Mouse (Mus musculus) adrenal gland, postnatal 4 days (tissue): ENCODE measurements around the gene Gm20379. TPM values are rescaled to one million over a fixed set of nuclear protein-coding genes. Genes with fewer than 3 reads are reported as not detected.

Experiments
- DNase-seq, 2 experiments: peaks; one replicate each; pipeline ENCODE4 v3.0.0; 2021 to 2022; ENCODE audit warnings: low spot score in 2 of 2, mixed read lengths in 2 of 2
- long read RNA-seq, 2 experiments: library from polyadenylated mRNA; stranded (forward); transcript quantifications; one replicate each; pipeline ENCODE4 v2.0.0; 2021
- total RNA-seq, 2 experiments: library from RNA; stranded (reverse); gene quantifications; 2 replicates each; pipeline ENCODE4 v1.2.3; 2021

Gm20379 gene
- not detected for total RNA-seq
- long read RNA-seq, experiment 1: 0 reads
- long read RNA-seq, experiment 2: 0 reads

DNA sequence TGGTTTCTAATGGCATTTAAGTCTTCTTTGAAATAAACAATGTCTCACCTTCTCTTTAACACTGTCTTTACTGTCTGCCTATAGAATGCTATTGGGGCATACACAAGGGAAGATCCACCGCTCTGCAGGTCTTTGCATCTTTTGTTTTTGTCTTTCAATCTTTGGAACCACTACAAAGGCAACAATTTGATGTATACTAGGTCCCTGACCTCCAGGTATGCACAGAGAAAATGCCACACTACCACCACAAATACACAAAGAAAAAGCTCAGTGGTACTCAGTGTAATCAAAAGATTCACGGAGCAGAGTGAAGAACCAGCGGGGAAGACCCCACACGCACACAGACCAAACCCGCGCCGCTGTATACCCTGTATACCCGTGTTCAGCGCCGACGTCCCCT lies at the start of gene Gm20379:
Gm20379 (plus strand) TSS at position 301 of the 400 bp plus-strand sequence.
- no peak for DNase-seq

DNA sequence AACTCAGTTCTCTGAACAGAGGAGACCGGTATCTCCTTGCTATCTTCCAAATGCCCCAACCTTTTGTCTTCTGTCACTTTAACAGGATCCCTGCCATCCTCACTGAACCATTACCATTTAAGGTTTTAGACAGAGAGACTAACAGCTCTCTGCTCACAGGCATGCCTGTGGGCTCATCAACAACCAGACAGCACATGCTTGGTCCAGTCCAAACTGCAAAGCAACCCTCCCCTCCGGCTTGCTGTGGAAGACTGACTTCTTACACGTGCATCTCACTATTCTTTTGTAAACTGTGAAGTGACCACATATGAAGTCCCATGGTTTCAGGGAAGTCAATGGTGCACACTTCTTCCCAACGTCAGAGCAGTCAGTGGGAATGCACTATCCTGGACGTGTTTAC lies 44.5 kb upstream of the Gm20379 start:
- no peak for DNase-seq

DNA sequence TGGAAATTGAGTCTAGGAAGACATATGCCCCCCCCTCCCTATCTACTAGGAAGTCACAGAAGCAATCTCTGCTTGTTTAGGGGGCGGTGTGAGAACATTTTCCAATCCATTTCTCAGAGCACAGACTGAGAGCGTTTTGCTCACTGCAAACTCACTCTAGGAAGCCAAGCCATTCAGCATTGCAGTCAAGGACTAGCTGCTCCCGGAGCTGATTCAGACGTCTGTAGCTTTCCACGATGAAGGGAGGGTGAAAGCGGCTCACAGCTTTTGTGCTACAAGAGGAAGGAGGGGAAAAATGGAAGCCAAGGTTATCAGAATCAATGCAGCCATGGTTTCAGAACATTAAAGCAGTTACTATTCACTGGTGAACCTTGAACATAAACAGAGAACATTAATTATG lies 42.2 kb upstream of the Gm20379 start:
- DNase-seq: no peak

DNA sequence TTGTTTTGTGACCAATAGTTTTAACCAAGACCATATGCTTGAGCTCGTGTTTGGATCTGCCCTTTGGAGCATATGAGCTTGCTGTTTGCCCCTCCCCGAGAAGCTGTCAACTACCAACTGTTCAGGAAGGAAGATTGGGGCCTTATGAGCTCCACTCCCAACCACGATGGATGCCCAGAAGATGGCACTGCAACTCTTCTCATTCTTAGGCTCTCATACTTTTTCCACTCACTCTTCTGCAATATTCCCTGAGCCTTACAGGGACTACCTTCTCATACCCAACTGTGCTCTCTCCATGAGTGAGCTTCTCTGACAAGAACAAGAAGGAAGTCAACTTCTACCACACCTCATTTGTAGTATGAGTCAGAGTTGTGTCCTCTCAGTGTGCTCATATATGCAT lies 38.7 kb upstream of the Gm20379 start:
- no peak for DNase-seq

DNA sequence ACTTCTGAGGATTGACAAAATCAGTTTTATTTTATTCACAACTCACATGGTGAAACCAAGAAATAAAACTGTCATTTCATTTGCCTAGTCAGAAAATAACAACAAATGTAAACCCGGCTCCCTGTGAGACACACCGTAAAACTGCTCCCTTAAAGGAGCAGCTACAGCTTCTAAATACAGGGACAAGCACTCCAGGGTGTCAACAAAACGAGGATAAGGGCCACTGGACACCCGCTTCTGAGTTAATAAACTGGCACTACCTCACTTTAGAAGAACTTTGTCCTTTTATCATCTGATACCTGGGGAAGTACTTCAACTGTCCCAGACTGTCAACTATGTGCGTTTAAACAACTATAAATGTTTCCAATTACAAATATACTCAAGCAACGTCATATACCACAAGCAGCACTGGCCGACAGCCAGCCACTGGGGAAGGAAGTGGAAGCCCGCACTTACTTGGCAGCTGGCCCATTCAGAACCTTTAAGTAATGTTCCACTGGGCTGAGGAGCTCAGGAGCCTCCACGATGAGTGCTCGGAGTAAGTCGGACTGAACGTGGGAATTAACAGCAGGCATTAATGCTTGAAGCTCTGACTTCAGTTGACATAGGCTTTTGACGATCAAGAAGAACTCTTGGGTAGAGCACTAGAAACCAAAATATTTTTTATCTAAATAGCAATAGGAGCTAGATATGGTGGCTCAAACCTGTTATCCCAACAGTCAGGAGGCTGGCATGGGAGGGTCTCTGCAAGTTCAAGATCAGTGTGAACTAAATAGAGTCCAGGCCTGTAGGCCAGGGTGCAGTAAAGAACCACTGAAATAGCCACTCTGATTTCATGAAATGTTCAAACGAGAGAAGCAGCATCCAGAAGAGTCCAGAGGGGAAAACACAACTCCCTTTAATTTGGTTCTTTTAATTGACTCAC lies 31.2 kb upstream of the Gm20379 start:
- DNase-seq: no peak

DNA sequence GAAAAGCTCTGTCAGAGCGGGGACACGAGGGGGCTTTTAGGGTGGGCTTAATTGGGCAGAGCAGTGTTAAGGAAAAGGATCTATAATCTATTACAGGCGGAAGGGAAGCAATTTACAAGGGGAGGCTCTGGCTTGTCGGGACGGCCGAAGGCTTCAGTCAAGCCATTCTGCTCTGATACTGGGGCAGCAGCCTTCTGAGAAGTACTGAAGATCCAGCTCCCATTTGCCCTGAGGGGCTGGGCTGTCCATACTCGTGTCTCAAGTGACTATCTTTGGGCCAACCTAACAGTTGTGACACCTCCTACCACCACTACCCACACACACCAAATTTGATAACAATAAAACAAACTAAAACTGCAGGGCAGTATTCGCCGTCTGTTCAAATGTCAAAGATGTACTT lies 30.5 kb upstream of the Gm20379 start:
- no peak for DNase-seq

DNA sequence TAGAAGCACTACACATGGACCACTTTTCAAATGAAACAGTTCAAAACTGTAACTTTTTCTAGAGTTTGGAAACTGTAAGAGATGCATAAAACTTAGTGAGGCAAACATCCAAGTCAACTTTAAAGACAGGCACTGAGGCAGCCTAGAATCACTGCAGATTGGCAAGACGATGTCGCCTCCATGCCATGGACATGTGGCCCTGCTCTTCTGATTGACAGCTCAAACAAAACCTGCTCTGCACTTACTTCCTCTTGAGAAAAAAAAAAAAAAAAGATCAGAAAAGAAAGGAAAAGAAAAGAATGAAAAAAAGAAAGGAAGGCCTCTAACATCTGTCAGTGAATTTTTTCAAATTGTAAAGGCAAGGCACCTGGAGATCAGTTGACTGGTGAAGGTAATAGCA lies 28.8 kb upstream of the Gm20379 start:
- no peak for DNase-seq

DNA sequence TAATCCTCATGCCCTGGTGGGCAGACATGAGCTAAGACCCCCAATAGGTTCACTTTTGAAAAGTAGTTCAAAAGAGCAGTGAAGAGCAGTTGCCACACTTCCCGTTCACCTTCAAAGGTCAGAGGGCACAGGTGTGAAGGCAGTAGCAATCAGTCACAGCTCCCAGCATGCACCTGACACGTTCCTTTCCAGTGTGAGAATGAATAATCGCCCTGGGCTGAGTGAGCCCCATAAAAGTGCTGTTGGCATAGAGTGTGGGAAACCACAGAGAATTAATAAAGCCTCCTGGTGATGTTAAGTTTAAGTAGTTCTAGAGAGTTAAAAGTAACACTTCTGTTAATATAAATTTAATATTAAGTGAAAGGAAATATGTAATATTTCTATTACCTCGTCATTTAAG lies 14.2 kb upstream of the Gm20379 start:
- no peak for DNase-seq

DNA sequence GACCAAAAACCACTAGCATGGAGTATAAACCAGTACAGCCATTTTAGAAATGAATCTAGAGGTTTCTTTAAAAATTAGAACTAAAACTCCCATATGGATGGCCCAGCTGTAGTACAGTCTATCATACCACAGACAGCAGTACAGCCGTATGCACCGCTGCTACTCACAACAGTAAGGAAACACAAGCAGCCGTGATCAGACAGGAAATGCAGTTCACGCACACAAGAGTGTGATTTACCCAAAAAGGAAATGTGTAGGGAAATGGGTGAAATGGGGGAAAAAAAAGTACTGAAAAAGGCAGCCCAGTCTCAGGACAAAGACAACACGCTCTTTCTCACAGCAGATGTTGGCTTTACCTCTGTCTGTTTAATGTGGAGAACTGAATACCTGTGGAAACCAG lies 11.9 kb upstream of the Gm20379 start:
- DNase-seq: no peak

DNA sequence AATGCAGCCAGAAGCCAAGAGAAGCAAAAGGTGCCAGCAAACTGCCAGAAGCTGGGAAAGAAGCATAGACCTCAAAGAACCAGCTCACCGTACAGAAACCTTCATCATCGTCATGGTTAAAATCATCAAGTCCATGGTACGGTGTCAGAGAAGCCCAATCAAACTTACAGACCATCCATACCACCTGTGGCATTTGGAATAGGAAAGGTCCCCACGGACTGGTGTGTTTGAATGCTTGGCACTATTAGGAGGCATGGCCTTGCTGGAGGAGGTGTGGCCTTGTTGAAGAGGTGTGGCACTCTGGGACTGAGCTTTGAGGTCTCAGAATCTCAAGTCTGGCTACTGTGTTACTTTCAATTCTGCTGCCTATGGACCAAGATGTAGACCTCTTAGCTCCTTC lies 9.3 kb upstream of the Gm20379 start:
- no peak for DNase-seq

DNA sequence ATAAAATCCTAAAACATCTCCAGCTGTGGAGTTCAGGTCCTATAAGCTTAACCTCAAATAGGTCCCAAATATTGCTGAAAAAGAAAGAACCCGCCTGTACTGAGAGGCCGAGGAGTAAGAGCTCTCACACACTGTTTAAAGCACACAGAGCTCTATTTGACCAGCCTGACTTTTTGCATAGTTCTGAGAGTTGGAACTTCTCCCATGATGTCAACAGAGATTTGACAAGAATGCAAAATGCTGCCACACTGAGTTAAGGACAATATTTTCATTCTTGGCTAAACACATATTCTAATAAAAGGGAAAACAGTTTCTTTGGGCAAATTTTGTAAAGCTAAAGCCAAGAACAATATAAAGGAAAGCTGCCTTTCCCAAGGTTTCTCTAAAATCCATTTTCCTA lies 8.8 kb upstream of the Gm20379 start:
- DNase-seq: no peak

DNA sequence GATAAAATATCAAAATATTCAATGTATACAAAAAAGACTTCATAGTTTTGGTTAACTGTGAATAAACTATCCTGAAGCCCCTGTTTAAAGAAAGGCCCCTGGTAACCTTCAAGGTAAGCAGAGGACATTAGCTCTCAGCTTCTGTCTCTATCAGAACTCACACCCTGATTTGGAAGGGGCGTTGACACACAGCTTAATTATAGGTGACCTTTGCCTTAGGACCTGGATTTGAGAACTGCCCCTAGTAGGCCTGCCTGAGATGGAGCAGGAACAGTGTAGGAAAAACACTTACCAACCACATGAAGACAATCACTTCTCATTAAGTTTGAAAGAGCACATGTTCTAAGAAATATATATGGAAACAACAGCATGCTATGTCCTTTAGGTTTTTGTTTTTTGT lies 6.3 kb upstream of the Gm20379 start:
- DNase-seq: no peak

DNA sequence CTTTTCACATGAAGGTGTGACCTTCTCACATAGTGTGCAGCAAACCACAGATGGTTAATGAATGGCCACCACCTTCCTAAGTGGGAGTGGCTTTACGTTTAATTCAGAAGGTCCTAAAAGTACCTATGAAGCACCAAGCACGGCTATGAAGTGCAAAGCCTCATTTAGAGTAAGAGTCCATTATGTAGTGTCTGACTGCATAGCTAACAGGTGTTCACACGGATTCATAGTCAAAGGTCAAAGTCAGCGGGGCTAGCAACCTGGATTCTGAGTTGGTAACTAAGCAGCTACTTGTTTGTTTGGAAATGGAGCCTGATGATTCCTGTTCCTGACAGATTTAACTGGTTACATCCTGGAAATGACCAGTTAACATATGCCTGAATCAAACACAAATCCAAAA lies 4.0 kb upstream of the Gm20379 start:
- DNase-seq: no peak

DNA sequence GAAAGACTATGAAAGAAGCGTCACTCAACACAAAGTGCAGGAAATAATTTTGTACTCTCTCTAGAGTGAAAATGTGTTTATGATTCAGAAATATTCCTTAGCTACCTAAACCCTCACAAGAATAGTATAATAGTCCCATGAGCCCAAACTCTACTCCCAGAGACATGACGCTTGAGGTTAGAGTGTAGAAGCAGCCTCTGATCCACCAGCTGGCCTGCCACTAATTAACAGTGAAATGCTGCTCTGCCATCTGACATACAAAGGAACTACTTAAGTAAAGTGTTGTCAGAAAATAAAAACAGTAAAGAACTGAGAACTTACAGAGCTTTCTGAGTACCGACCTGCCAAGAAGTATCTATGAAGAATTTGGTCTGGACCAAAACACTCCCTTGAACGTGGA lies 3.3 kb upstream of the Gm20379 start:
- DNase-seq: no peak

DNA sequence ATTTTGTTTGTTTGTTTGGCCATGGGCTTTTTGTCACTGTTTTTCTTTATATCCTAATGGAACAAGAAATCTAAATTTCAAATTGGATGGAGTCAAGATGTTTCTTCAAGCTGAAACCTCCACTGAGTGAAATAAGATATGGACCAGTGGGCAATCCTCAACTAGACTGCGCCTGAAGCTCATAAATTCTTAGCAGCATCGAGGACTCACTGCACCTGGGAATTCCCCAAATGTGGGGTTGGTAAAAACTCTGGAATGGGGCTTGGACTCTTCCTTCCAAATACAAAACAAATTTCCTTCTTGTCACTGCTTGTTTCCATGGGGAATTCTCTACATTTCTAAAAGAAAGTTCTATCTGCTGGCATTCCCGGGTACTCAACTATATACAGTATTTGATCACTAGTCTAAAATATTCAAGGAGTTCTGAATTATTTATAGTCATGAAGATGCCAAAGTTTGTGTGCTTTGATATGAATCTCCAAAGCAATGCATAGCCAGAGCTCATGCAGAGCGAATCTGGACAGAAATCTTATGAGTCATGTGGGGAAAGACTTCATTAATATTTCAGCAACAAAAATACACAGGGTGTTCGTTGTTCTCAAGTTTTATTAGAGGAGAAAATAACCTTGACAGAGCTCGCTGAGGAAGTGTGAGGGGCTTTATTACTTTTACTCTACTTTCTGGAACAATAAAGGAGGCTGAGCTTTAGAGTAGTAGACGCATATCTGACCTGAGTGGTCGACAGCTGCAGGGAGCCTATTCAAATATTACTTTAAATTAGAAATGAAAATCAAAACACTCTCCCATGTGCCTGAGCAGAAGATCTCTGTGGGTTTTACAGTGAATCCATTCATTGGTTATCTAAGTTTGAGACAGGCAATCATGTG lies 2.5 kb upstream of the Gm20379 start:
- DNase-seq: no peak

DNA sequence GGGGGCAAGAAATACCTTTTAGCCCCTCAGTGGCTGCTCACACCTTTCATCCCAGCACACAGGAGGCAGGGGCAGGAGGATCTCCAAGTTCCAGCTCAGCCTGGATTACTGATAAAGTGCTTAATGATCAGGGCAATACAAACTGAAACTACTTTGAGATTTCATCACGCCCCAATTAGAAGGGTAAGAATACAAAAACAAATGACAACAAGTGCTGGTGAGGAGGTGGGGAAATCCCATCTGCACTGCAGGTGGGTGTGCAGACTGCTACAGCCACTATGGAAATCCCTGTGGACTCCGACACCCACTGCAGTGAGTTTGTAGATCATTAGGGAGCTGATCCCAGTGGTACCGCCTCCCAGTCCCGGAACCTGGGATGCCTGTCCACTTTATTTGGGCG lies 1.5 kb upstream of the Gm20379 start:
- DNase-seq: no peak

DNA sequence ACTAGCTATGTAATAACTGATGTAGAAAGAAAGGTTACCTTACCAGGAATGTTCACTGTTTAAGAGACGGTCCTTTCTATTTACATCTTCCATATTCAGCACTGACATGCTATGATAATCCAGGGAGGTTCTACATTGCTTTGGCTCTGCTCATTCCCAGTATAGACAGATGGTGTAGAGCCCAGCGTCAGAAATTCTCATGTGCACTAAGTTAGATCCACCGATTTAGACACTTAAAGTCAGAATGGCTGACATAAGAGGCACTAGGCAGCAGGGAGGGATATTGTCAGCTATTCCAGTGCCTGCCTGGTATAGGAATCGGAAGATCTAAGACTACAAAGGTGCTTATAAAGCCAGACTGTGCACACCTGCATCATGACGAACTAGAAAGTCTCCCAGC lies 8.8 kb downstream of the Gm20379 start:
- no peak for DNase-seq

DNA sequence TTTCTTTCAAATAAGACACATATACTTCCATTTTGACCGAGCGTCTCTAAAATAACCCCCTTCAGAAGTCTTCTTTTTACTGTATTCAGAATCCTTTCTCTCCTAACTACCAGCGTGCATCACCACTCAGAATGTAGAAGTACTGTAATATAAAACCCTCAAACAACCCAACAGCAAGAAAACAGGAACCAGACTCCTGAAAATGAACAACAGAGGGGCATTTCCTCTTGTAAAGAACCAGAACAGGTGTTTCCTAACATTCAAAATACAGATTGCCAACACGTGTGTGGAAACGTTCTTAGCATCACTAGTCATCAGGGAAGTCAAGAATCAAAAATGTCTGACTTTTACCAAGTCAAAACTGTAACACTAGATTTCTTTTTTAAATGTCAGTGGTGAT lies 15.0 kb downstream of the Gm20379 start:
- DNase-seq: no peak

DNA sequence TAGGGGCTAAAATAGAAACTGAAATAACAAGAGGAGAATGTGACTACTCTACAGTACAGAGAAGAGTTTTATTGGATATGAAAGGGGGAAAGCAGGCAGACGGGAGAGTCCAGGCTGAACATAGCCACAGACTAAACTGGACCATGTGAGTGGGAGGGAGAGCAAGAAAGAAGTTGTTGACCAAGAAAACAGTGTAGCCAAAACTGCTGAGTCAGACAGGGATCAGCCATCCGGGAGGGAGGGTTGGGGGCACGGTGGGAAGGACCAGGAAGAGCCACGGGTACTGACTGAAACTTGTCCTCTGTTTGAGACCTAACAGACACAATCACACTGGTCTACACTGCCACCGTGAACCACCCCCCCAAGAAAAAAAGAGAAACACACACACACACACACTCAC lies 20.2 kb downstream of the Gm20379 start:
- DNase-seq: no peak

DNA sequence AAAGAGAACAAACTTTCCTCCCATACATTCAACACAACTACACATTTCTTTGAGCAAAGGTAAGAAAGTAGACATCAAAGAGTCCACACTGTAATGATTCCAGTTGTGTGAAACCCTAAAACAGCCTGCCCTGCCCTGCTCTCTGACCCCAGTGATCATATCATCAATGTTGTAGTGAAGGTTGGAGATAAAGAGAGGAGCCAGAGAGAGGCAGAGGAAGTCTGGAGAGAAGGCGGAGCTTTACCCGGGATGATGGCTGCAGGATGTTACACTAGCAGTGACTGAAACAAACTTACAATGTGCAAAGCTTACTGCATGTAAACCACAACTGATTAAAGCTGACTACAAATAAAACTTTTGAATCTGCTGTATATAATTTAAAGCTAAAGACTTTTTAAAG lies 22.2 kb downstream of the Gm20379 start:
- no peak for DNase-seq

DNA sequence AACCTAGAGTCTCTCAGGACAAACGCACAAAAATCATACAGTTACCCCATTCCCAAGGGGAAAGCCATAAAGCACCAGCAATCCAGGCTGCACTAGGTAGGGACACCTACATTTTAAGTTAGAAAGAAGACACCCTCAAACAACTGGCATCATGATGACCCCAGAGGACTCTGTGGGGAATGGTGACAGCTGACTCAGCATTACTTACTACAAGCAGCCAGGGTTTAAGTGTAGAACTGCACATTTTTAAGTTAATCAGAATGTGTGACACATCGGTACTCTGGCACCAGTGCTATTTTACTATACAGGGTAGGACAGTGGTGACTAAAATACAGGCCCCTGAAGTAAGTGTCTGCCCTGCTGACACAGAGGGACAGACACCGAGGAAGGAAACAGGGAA lies 24.8 kb downstream of the Gm20379 start:
- no peak for DNase-seq
